22 mouse cellular contexts compared by ENCODE assay signal in the genomic region with DNA sequence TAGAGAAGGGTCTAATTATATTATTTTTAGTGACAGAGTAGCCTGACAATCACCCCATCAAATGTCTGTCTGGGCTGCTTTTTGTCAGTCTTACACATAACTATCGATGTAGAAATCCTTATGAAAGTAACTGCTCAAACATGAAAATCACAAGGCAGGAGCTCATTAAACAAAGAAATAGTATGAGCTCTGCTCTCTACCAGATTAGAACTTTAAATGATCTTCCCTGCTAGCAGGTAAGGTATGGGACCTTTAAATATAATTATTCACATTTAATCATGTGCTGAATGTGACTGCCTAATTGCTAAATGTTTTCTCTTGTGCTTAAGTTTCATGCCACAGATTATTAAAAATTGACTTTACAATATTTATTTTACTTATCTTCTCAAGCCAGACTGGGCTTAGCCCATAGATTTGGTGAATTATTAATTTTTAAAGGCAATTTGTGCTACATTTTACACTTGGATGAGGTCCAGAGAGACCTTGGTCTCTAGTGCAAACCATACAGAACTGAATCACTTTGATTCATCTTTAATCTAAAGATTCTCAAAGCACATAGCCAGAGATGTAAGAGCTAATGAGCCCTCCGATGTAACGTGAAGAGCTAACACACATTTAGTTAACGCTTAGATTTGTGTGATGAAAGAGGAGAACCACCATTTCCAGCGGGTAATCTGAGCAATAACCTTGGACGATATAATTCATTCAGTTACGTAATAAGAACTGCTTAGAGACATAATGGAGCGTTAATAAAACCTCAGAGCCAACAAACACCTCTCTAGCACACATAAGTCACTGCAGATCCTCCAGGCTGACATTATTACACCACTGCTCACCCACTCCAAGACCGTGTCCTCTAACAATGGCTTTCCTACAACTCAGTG.
DNase-seq lines count a peak whose midpoint lies in the region; ATAC-seq and TF ChIP-seq lines count a peak whose summit lies in the region.
"Had no signal": no experiment of that assay in that cellular context is flagged by ENCODE, and none has a peak within 500 bp of the region (broad histone marks: within the 10 kb centered on the region; RNA-seq: fewer than 3 reads in every experiment).

No protein-coding gene starts in this region.

- peak; percentile 73 for ATAC-seq in lung, embryonic 14.5 days (ENCODE audit: insufficient read depth)
- ATAC-seq in stomach, embryonic 14.5 days (ENCODE audit: insufficient number of reproducible peaks, insufficient read depth, low FRiP score, low read depth): peak; percentile 58; the same call in 1 of the 2 replicates
- ATAC-seq in stomach, postnatal 0 days (ENCODE audit: low FRiP score, low TSS enrichment): no peak
- ATAC-seq in intestine, embryonic 16.5 days: peak; percentile 86

- H3K36me3 ChIP-seq in lung, embryonic 14.5 days (ENCODE audit: insufficient read depth): no peaks in the 10 kb centered on the region
- H3K36me3 ChIP-seq in stomach, embryonic 14.5 days (ENCODE audit: control insufficient read depth, insufficient read depth, low read length): no peaks in the 10 kb centered on the region
- H3K36me3 ChIP-seq in stomach, postnatal 0 days (ENCODE audit: control insufficient read depth, insufficient read depth, low read length): no peaks in the 10 kb centered on the region
- H3K36me3 ChIP-seq in intestine, embryonic 16.5 days (ENCODE audit: control insufficient read depth, insufficient read depth, low read length): no peaks in the 10 kb centered on the region
- H3K36me3 ChIP-seq: embryonic facial prominence, embryonic 10.5 days; forebrain, embryonic 12.5 days; heart, embryonic 10.5 days; hindbrain, embryonic 10.5 days; limb, embryonic 13.5 days; midbrain, embryonic 12.5 days had no signal

- H3K9ac ChIP-seq in lung, embryonic 14.5 days: no peak overlapping the region
- no peak overlapping the region for H3K9ac ChIP-seq in stomach, embryonic 14.5 days (replicated peaks; ENCODE audit: low read depth, low read length)
- H3K9ac ChIP-seq in stomach, postnatal 0 days (ENCODE audit: low read length): no peak overlapping the region
- no peak overlapping the region for H3K9ac ChIP-seq in intestine, embryonic 16.5 days (ENCODE audit: low read depth, low read length)
- H3K9ac ChIP-seq: forebrain, embryonic 12.5 days; limb, embryonic 13.5 days; midbrain, embryonic 12.5 days had no signal

- no peak overlapping the region for H3K4me2 ChIP-seq in lung, embryonic 14.5 days
- no peak overlapping the region for H3K4me2 ChIP-seq in stomach, embryonic 14.5 days (replicated peaks; ENCODE audit: low read depth, low read length)
- no peak overlapping the region for H3K4me2 ChIP-seq in stomach, postnatal 0 days (replicated peaks; ENCODE audit: low read depth)
- H3K4me2 ChIP-seq in intestine, embryonic 16.5 days (ENCODE audit: low read depth, low read length): no peak overlapping the region; the same call in 1 of the 2 replicates
- H3K4me2 ChIP-seq: forebrain, embryonic 12.5 days; limb, embryonic 13.5 days; midbrain, embryonic 12.5 days had no signal

- H3K4me3 ChIP-seq in lung, embryonic 14.5 days (ENCODE audit: low read depth, low read length): no peak overlapping the region
- no peak overlapping the region for H3K4me3 ChIP-seq in stomach, embryonic 14.5 days (ENCODE audit: low read depth, low read length)
- H3K4me3 ChIP-seq in stomach, postnatal 0 days (ENCODE audit: low read depth, low read length): no peak overlapping the region
- H3K4me3 ChIP-seq in intestine, embryonic 16.5 days (ENCODE audit: low read length): no peak overlapping the region
- H3K4me3 ChIP-seq: embryonic facial prominence, embryonic 10.5 days; forebrain, embryonic 12.5 days; heart, embryonic 10.5 days; hindbrain, embryonic 10.5 days; layer of hippocampus, adult 2 months; limb, embryonic 13.5 days; midbrain, embryonic 12.5 days had no signal

- no peak overlapping the region for H3K27ac ChIP-seq in lung, embryonic 14.5 days (ENCODE audit: low read depth)
- H3K27ac ChIP-seq in stomach, embryonic 14.5 days (ENCODE audit: low read length): no peak overlapping the region
- H3K27ac ChIP-seq in stomach, postnatal 0 days (replicated peaks): no peak overlapping the region
- H3K27ac ChIP-seq in intestine, embryonic 16.5 days (ENCODE audit: low read length): 0 out of 2 replicates have a peak overlapping the region, but pooled peaks have one; percentile 17
- H3K27ac ChIP-seq: embryonic facial prominence, embryonic 10.5 days; forebrain, embryonic 12.5 days; heart, embryonic 10.5 days; hindbrain, embryonic 10.5 days; layer of hippocampus, adult 2 months; limb, embryonic 13.5 days; macrophage; midbrain, embryonic 12.5 days had no signal

- TF ChIP-seq CTCF in lung, embryonic 14.5 days (IDR thresholded peaks at IDR 0.05; ENCODE audit: low read depth): no peak
- no peak for TF ChIP-seq CTCF in stomach, postnatal 0 days (IDR thresholded peaks at IDR 0.05; ENCODE audit: low read depth)

- no peaks in the 10 kb centered on the region for H3K27me3 ChIP-seq in lung, embryonic 14.5 days (ENCODE audit: insufficient read depth, low read length)
- no peaks in the 10 kb centered on the region for H3K27me3 ChIP-seq in stomach, embryonic 14.5 days (ENCODE audit: control insufficient read depth, insufficient read depth, low read length)
- no peaks in the 10 kb centered on the region for H3K27me3 ChIP-seq in stomach, postnatal 0 days (ENCODE audit: control insufficient read depth, insufficient read depth, low read length)
- H3K27me3 ChIP-seq in intestine, embryonic 16.5 days (replicated peaks; ENCODE audit: control insufficient read depth, insufficient read depth, low read length): no peaks in the 10 kb centered on the region
- H3K27me3 ChIP-seq: forebrain, embryonic 12.5 days; limb, embryonic 13.5 days; midbrain, embryonic 12.5 days had no signal

- H3K4me1 ChIP-seq in lung, embryonic 14.5 days (ENCODE audit: insufficient read depth): no peaks in the 10 kb centered on the region
- no peaks in the 10 kb centered on the region for H3K4me1 ChIP-seq in stomach, embryonic 14.5 days (ENCODE audit: control insufficient read depth, insufficient read depth, low read length)
- H3K4me1 ChIP-seq in stomach, postnatal 0 days (replicated peaks; ENCODE audit: control insufficient read depth, insufficient read depth): no peaks in the 10 kb centered on the region
- H3K4me1 ChIP-seq in intestine, embryonic 16.5 days (ENCODE audit: control insufficient read depth, insufficient read depth, low read length): no peaks in the 10 kb centered on the region
- H3K4me1 ChIP-seq: embryonic facial prominence, embryonic 10.5 days; forebrain, embryonic 12.5 days; heart, embryonic 10.5 days; hindbrain, embryonic 10.5 days; limb, embryonic 13.5 days; midbrain, embryonic 12.5 days had no signal

- DNase-seq in lung, embryonic 14.5 days: peak; percentile 36
- no peak for DNase-seq in lung, postnatal 25 days (ENCODE audit: low spot score)
- DNase-seq in stomach, postnatal 0 days (ENCODE audit: low spot score): no peak
- no peak for DNase-seq in cerebellum, adult 9-10 months
- no peak for DNase-seq in kidney, postnatal 4 days
- DNase-seq: adrenal gland, adult 2 months; cerebellum, postnatal 36 days; kidney, adult 11 months; kidney, postnatal 10 days; layer of hippocampus, postnatal 36 days; right cerebral cortex, adult 18-20 months; thymus, postnatal 36 days had no signal

- 30% methylated on average over 9 of the region's 9 CpGs for WGBS in lung, embryonic 14.5 days
- WGBS in stomach, embryonic 14.5 days: 48% methylated on average over 9 of the region's 9 CpGs
- WGBS in stomach, postnatal 0 days: 40% methylated on average over 9 of the region's 9 CpGs
- 51% methylated on average over 9 of the region's 9 CpGs for WGBS in intestine, embryonic 16.5 days

- no peaks in the 10 kb centered on the region for H3K9me3 ChIP-seq in lung, embryonic 14.5 days (ENCODE audit: low read depth, low read length)
- H3K9me3 ChIP-seq in stomach, embryonic 14.5 days (ENCODE audit: control insufficient read depth, low read depth, low read length): no peaks in the 10 kb centered on the region
- H3K9me3 ChIP-seq in stomach, postnatal 0 days (ENCODE audit: control insufficient read depth, low read length): no peaks in the 10 kb centered on the region
- 0 out of 2 replicates have a peak, but pooled peaks cover 2% of the 10 kb centered on the region for H3K9me3 ChIP-seq in intestine, embryonic 16.5 days (ENCODE audit: control insufficient read depth, low read length)
- H3K9me3 ChIP-seq: embryonic facial prominence, embryonic 10.5 days; forebrain, embryonic 12.5 days; heart, embryonic 10.5 days; hindbrain, embryonic 10.5 days; limb, embryonic 13.5 days; midbrain, embryonic 12.5 days had no signal

- no peak for TF ChIP-seq EP300 in stomach, postnatal 0 days (optimal IDR thresholded peaks at IDR 0.05)
